Mouse (Mus musculus) thymus, postnatal 36 days (tissue): ENCODE data around the gene Hrnr.

ENCODE experiments used
- DNase-seq, 2 experiments: peaks; one replicate each; pipeline ENCODE4 v3.0.0; 2022; ENCODE audit warnings: mixed read lengths in 2 of 2

The Hrnr gene

GRCm38 (mm10) chr3:93319449-93319848, at the start of gene Hrnr:
Hrnr (plus strand) TSS chr3:93319749.
- DNase-seq, result no peak

GRCm38 (mm10) chr3:93273223-93273622, 46.3 kb upstream of the Hrnr start, which contains the start of gene Flg:
Flg (plus strand) TSS chr3:93273523.
- no peak for DNase-seq

GRCm38 (mm10) chr3:93297542-93297941, 22.0 kb upstream of the Hrnr start:
- DNase-seq, result no peak

- no peak for DNase-seq
Measured at GRCm38 (mm10) chr3:93299832-93300231, 19.7 kb upstream of the Hrnr start.

- no peak for DNase-seq
Measured at GRCm38 (mm10) chr3:93301896-93302295, 17.7 kb upstream of the Hrnr start.

GRCm38 (mm10) chr3:93306142-93306541, 13.4 kb upstream of the Hrnr start:
- no peak for DNase-seq

GRCm38 (mm10) chr3:93311371-93311770, 8.2 kb upstream of the Hrnr start:
- DNase-seq, result no peak

GRCm38 (mm10) chr3:93314388-93314787, 5.2 kb upstream of the Hrnr start:
- DNase-seq, result no peak

- no peak for DNase-seq
Measured at GRCm38 (mm10) chr3:93337749-93338148, 18.2 kb downstream of the Hrnr start.

GRCm38 (mm10) chr3:93340021-93340420, 20.5 kb downstream of the Hrnr start:
- no peak for DNase-seq

- DNase-seq, result no peak
Measured at GRCm38 (mm10) chr3:93346896-93347295, 27.3 kb downstream of the Hrnr start.

GRCm38 (mm10) chr3:93360045-93360444, 40.5 kb downstream of the Hrnr start:
- DNase-seq, result peak; percentile 41 to 42

GRCm38 (mm10) chr3:93361933-93362574, 42.5 kb downstream of the Hrnr start:
- no peak for DNase-seq

GRCm38 (mm10) chr3:93366966-93367575, 47.5 kb downstream of the Hrnr start:
- DNase-seq, result no peak

GRCm38 (mm10) chr3:93368171-93368570, 48.6 kb downstream of the Hrnr start:
- no peak for DNase-seq

GRCm38 (mm10) chr3:93373416-93373815, 53.9 kb downstream of the Hrnr start:
- DNase-seq, result no peak

- no peak for DNase-seq
Measured at GRCm38 (mm10) chr3:93375196-93375595, 55.6 kb downstream of the Hrnr start.

GRCm38 (mm10) chr3:93375601-93376000, 56.1 kb downstream of the Hrnr start:
- DNase-seq, result no peak

GRCm38 (mm10) chr3:93378146-93378545, 58.6 kb downstream of the Hrnr start:
- no peak for DNase-seq
